In genomic region chr10:4154035-4154434, GRCm38 (mm10) we compare ENCODE assay signal across 18 mouse cellular contexts.
"Had no signal": no experiment of that assay in that cellular context is flagged by ENCODE, and none has a peak within 500 bp of the region (broad histone marks: within the 10 kb centered on the region; RNA-seq: fewer than 3 reads in every experiment).

No protein-coding gene starts in this region.

- H3K4me1 ChIP-seq: midbrain, embryonic 10.5 days; midbrain, embryonic 12.5 days; neural tube, embryonic 13.5 days; neural tube, embryonic 15.5 days had no signal

- ATAC-seq: midbrain, embryonic 16.5 days had no signal

- H3K9me3 ChIP-seq: midbrain, embryonic 10.5 days; midbrain, embryonic 12.5 days; neural tube, embryonic 13.5 days; neural tube, embryonic 15.5 days had no signal

- H3K36me3 ChIP-seq: midbrain, embryonic 12.5 days; neural tube, embryonic 13.5 days; neural tube, embryonic 15.5 days had no signal

- DNase-seq: lung, embryonic 14.5 days; lung, postnatal 10 days; lung, postnatal 4 days; midbrain, embryonic 14.5 days; retina, postnatal 1 day; right cerebral cortex, adult 18-20 months; right cerebral cortex, postnatal 25 days; right cerebral cortex, postnatal 4 days; spleen, adult 18-20 months; thymus, adult 18-20 months; thymus, postnatal 14 days; thymus, postnatal 36 days had no signal

- H3K4me3 ChIP-seq: midbrain, embryonic 10.5 days; midbrain, embryonic 12.5 days; myocyte; neural tube, embryonic 13.5 days; neural tube, embryonic 15.5 days had no signal

- H3K4me2 ChIP-seq: lung, embryonic 14.5 days; midbrain, embryonic 12.5 days; neural tube, embryonic 13.5 days; neural tube, embryonic 15.5 days had no signal

- H3K27me3 ChIP-seq: midbrain, embryonic 12.5 days; neural tube, embryonic 13.5 days; neural tube, embryonic 15.5 days had no signal

- H3K27ac ChIP-seq: midbrain, embryonic 10.5 days; midbrain, embryonic 12.5 days; neural tube, embryonic 13.5 days; neural tube, embryonic 15.5 days had no signal

- H3K9ac ChIP-seq: lung, embryonic 14.5 days; midbrain, embryonic 12.5 days; neural tube, embryonic 13.5 days; neural tube, embryonic 15.5 days had no signal
